Mouse (Mus musculus): ENCODE results near the gene Itga6.

Gene Itga6

DNA sequence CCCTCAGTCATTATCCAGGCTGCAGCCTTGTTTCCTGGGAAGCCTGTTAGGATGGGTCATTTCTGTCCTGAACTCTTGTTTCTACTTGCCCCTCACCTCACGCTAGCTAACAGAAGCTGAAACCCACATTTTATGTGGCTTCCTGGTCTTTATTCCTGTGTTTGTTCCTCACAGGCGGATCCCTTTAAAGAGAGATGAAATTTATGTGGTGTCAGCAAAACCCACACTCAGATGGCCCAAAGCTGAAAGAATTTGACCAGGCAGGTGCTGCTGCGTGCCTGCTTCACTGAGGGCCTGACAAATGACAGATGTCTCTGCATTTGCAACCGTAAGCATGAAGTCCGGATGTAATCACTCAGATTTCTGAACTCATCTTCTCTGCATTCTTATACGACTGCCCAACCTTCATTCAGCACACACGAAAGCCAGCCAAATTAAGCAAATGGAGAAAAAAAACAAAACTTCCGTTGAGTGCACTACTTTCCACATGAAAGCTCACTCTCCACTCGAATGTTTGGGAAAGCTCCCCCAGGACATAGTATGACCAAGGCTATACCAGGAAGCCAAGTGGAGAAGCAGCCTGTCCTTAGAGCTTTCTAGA, 10.5 kb upstream of the Itga6 start:
- no peak for DNase-seq (ENCODE audit: low spot score)

DNA sequence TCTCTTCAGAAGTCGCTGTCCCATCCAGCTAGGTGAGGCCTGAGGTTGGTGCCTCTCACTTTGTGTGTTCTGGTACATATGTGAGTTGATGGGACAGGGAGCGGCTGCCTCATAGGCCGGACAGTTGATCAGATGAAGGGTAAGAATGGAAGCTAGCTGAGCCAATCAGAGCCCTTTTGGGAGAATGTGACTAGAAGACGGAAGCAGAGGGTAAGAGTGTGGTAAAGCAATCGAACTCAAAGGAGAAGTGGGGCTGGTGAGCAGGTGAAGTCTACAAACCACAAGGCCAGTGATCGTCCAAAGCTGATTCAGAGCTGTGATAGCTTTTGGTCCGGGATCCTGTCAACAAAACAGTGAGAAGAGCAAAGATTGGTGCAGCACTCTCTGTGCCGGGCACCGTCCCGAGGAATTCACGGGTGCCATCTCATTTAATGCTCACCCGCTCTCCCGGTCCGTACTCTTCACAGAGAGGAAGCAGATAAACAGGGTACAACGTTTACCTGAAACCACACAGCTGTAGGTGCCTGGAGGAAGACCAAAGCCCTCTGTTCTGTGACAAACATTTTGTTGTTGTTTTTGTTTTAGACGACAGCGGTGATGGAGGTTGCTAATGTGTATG, 9.8 kb upstream of the Itga6 start:
- no peak for DNase-seq (ENCODE audit: low spot score)

DNA sequence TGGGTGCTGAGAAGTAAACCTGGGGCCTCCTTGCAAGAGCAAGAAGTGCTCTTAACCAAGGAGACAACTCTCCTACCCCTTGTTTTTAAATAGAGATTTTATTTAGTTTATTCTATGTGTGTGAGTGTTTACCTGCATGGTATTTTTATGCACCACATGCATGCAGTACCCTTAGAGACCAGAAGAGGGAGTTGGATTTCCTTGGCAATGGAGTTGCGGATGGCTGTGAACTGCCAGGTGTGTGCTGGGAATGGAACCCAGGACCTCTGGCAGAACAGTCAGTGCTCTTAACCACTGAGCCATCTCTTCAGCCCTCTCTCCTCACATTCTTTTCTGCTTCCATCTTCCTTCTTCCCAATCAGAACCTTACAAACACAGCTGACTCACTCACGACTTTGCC, 9.2 kb upstream of the Itga6 start:
- no peak for DNase-seq (ENCODE audit: low spot score)

DNA sequence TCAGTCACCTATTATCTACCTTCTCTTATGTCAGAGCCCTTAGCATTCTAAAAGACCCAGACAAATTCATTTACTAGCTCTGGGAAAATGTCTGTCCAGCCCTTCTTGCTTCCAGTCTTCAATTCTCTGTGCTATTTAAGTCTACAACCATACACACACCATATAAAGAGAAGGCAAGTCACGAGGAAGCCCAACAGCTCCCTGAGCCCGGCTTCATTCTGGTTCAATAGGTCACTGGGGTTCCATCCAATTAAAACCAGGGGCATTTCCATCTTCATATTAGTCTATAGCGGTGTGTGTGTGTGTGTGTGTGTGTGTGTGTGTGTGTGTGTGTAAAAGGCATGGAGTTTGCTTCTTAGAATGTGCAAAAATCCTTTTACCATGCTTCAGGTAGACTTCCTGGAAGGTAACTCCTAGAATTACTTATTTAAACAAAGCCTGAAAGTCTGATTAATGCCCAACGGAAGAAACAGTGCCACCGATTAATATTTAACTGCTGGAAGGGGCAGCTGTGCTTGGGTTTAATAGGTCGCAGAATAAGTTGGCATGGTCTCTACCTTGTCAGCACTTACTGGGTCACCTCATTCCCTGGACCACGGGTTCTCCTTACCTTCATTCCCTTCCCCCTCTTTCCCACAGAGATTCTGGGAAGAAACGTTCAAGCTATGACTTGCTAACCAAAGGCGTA, 6.1 kb upstream of the Itga6 start:
- no peak for DNase-seq (ENCODE audit: low spot score)

DNA sequence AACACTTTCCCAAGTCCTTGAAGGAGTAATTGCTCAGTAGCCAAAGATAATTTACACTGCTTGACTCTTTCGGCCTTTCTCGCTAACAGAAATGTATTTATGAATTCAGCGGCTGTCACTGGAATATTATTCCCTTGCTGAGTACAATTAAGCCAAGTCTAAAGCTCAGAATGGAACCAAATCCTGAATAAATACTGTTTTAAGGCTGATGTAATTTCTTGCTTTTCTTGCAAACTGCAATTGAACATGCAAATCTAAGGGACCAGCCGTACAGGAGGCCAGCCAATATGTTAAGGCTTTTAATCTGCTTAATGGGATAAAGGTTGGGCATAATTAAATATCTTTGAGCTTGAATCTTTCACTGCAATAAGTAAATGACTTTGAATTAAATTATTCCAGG, 2.9 kb upstream of the Itga6 start:
- no peak for DNase-seq (ENCODE audit: low spot score)

DNA sequence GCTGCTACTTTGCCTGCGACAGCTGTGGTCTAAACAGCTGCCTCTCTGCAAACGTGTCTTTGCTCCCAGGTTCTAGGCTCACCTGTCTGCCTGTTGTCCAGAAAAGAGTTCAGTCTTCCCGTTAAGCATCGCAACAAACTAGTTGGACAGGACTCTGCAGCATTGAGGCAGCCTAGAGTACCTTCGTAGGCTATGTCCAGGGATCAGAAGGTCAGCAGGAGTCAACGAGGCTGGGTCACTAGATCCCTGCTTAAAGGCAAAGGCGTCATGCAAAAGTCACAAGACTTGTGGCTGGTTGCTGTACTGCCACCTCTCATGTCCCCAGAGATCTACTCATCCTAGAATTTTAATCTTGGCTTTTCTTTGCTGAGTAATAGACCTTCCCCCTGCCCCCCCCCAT, 2.0 kb upstream of the Itga6 start:
- DNase-seq (ENCODE audit: low spot score): no peak

DNA sequence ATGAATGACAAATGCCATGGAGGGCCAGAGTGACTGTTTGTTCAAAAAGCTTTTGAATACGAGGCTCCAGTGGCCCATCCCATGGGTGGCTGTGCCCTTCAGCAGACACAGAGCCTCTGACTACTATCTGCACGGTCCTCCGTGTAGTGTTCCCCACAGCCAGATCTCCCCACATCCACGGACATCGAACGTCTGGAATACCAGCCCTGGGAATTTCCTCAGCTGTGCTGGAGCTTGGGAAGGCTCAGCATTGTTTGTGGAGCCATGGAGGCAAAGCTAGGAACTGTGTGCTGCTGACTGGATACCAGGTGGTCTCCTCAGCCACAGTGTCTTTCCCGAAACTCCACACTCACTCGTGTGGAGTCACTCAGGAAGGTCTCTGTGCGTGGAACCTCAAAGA, 1.1 kb upstream of the Itga6 start:
- DNase-seq (ENCODE audit: low spot score): no peak

DNA sequence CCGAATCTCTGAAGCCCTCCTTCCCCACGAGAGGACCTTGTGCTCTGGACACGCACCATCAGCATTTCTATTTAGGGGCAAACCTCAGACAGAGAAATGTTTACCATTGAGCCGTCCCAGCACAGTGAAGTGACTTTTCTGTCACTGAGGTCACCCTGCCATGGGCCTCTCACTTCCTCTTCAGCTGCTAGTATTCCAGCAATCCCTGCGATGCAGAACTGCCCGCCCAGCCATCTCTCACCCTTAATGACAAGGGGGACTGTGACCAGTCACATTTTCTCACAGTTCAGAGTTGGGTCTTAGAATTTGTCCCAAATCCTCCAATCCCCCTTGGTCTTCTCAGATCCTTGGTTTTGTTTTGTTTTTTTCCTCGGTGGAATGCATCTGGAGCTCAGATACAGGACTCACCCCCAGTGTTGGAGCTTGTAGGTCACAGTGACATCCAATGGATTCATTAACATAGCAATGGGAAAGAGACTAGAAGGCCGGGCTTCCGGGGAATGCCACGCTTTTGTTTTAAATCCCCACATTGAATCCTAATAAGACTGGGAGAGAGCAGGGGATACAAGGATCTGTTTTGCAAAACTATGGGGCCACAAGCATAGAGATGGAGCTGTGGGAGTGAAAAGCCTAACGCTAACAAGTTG, 432 bp upstream of the Itga6 start:
- DNase-seq (ENCODE audit: low spot score): no peak

DNA sequence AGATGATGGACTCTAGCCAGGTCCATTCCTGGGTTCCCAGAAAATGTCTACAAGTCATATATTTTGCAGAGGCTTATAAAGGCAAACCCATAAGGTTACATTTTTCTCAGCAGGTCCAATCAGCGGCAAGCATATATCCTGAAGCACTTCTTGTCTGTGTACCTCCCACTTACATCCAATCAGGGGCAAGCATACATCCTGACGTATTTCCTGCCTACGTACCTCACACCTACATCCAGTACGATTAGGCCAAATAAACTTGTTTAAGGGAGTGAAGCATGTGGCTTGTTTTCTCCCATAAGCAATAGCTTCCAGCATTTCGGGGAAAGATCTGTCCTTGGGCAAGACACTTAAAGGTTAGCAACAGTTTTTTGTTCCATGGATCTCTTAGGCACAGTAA, 3.0 kb downstream of the Itga6 start:
- DNase-seq (ENCODE audit: low spot score): no peak

DNA sequence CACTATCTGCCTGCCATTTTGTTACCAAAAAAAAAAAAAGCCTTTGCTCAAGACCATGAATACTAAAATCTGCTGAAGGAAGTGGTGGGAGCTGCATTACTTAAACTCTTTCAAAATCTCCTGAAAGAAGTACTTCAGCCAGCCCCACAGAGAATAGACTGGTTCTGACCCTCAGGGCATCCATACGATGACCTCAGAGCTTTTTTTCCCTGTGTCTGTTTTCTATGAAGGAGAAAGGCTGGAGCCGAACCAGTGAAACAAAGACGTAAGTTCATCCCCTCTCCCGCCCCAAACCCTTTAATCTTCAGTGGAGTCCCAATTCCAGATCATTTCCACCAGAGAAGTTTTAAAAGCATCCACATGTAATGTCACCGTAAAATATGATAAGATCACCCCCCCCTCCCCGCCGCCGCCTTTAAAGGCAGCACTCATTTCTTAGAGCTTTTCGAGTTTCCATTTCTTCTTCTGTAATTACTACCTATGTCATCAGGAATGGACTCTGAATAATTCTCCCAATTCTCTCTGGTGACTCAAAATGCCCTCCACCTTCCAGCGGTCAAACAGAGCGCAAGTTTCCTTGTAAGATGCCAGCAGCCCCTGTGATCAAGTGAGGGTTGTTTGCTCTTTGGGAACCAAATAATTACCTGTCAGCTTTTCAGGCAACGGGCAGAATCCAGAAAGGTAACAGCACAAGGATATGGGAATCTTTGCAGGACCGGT, 4.1 kb downstream of the Itga6 start:
- no peak for DNase-seq (ENCODE audit: low spot score)

DNA sequence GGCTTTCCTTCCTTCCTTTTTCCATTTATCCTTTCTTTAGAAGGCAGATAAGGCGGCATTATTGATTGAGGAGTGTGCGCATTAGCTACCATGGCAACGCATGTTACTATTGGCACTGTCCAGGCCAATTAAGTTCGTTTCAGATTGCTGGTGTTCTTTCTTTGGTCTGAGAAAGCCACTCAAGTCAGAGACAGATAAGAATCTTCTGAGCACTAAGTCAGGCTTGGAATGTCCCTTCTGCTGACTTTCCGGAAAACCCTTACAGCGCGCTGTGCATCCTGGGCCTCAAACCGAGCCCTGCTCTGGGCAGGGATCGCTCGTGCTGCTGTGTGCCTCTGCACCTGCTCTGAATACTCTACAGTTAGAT, 4.7 kb downstream of the Itga6 start:
- DNase-seq (ENCODE audit: low spot score): no peak

DNA sequence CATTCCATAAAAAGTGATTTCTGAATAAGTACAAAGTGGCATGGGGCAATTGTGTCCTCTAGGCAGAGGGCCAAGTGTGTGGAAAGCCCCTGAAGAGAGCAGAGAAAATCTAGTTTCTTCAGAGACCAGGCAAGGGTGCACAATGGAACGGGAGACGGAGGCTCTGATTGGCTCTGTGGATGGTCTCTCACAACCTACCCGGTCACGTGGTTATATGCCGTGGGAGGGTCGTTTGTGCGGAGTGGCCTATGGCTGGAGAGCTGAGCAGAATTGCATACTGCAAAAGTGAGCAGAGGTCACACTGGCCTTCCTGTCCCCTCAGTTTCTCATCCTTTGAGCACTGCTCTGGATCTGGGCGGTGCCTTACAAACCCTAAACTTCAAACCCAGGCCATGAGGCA, 5.9 kb downstream of the Itga6 start:
- DNase-seq (ENCODE audit: low spot score): no peak

DNA sequence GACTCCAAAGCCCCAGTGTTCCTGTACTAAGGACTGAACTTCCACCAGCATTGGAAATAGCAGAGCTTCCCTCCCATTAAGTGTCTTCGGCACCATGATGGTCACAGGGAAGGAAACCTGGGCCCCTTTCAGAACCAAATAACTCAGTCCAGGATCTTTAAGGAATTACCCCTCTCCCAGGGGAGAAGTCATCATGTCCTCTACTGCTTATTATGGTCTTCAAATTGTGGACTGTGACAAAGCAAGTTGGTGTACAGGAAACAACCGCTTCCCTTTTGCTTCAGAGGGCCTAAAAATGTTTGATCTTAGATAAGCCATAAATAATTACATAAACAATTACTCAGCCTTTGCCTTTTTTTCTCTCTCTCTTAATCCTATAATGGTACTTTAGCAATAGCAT, 6.4 kb downstream of the Itga6 start:
- DNase-seq (ENCODE audit: low spot score): no peak

DNA sequence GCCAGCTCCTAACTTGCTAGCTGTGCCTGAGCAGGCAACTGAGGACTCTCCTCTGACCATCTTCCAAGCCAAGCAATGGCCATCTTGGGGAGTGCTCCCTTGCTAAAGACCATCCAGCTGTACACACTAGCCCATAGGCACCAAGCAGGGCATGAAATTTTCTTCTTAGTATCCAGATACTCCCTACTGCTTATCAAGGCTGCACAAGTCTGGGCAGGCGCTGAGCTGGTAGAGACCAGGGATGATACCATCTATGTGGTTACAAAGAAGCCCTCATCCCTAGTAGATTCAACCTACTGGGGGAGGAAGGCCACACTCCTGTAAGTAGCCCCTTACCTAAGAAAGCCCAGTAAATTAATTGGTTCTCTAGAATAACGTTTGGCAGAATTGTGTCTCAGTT, 7.0 kb downstream of the Itga6 start:
- no peak for DNase-seq (ENCODE audit: low spot score)

DNA sequence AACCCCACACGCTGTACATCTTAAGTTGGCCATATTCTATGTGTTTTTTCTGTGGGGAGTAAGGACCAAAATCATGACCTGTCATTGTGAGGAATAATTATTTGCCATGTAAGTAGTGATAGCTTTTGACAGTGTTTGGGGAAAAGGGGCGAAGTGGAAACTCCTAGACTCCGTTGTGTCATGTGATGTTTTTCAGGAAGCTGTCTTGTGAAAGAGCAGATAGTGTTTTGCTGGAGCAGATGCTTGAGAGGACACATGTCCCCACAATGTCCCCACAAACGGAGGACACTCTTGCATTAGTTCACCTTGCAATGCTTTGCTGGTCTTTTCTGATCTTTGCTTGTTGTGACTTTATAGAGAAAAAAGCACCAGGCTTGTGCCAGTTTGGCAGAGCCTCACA, 7.7 kb downstream of the Itga6 start:
- no peak for DNase-seq (ENCODE audit: low spot score)

DNA sequence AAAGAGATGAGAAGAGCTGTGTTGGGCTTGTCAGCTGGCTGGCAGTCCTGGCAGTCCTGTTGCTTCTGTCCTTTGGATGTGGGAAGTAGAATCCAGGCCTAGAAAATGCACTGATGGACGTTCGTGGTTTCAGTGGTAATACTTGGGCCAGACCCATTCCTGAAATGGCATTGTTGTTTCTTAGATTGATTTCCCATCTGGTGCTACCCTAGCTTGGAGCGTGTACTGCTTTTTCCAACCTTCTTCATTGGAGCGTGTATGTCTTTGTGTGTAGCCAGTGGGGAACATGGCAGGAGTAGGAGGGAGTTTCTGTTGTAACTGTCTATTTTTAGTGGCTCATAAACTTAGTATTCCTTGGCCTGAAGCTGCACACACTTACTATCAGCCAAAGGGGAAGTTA, 10.3 kb downstream of the Itga6 start:
- DNase-seq (ENCODE audit: low spot score): no peak

DNA sequence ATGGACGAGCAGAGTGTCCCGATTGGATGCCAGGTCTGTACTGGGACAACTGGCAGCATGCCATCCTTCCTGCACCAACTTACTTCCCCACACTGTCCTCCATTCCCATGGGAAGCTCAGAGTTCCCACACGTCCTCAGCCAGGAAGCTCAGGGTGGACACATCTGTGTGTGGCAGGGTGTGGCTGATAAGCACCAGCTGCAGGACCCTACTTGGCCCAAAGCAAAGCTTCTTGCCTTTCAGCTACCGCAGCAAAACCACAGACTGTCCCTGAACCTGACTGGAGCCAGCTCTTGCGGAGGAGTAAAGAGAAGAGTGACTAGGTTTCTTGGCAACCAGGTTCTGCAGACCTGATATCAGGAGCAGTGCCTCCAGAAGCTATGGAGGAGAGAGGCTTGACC, 11.7 kb downstream of the Itga6 start:
- no peak for DNase-seq (ENCODE audit: low spot score)

DNA sequence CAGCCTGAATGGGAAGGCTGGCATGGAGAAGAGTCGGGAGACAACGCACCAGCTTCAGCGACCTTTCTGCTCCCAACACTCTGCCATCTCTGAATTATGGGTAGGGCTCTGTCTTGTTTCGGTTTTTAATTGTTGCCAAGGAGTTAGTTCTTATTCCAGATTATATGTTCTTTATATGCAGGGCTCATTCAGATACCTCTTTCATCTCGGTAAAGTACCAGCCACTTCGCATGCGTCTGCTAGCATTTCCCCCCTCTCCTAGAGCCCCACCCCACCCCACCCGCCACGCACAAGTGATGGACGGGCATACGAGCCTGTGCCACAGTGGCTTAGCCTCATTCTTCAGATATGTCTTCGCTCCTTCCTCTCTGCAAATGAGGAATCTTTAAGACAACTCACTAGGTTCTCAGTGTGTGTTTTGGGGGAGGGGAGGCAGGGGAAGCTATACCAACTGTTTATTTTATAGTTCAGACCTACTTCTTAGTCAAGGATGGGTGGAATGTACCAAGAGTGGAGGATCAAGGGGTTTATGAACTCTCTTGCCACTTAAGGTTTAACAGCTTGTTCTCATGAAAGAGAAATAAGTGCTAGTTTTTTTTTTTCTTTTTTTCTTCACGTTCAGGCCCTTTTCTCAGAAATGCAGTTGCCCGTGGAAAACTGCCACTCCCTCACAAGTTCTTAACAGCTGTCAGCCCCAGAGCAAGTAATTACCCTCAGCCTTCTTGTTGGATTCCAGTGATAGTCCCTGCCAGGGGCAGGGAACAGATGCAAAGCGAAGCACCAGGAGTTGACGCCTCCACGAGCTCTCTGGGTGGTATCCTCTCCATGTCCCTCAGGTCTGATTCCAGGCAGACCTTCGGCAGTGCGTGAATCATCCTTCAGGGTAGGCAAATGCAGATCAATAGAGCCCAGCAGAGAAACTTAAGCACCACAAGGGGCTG, 13.4 kb downstream of the Itga6 start:
- DNase-seq (ENCODE audit: low spot score): no peak

DNA sequence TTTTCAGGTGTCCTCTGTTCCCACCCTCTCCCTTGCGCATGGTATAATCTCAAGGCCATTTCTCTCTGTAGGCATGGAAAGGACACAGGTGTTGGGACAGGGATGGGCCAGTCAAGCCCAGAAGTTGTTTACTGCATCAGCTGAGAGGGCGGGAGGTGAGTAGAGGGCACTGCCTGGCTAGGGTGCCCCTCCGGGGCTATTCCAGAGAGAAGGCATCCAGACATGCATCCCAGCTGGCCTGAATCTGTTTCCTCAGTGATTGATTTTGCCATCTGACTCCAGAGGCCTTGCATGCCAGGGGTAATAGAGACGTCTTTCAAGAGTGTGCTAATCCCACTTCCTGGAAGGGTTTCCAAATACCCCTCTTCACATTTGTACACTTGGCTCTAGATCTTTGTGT, 14.7 kb downstream of the Itga6 start:
- no peak for DNase-seq (ENCODE audit: low spot score)

DNA sequence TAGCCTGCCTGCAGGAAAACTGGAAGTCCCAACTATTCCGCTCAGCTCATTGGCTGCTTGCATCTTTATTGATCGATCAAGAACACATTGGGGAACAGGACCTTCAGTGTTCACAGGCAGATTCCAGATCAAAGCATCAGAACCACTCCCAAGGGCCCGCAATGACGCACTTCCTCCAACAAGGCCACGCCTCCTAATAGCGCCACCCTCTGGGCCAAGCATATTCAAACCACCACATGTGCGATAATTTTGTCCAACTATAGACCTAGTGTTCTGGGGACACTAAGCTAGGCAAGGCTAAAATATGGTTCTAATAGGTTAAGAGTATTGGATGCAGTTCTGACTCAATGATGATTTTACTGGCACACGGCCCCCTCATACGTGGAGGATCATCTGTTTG, 15.7 kb downstream of the Itga6 start:
- no peak for DNase-seq (ENCODE audit: low spot score)

DNA sequence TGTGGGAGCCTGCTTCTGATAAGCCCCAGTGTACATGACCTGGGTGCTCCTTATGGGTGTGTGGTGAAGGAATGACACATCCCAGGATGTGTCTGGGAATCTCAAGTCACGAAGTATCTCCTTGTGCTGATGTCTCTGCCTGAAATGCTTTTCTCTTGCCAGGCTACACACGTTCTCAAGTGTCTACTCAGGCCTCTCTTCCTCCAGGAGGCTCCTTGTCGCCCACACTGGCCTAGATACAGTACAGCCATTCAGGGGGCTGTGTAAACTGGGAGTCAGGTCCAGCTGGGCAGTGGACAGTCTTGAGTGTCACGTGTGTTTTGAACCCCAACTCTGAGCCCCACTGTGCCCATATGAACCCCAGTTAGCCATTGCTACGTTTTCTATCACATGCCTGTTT, 19.1 kb downstream of the Itga6 start:
- DNase-seq (ENCODE audit: low spot score): no peak
